Mouse (Mus musculus) mouse trophoblast stem cell (cell line): ENCODE data around the gene Gnb1.
"Not testable (repeated sequence)": the region's sequence is repeated elsewhere in the genome, so short reads cannot be mapped to it uniquely, and the experiment has no call there.

Experiments
- in situ Hi-C, 2 experiments: fragments of 300-500 bp; cut with MseI, MboI; formaldehyde crosslinking; loops; 2 replicates in 1 of 2; 3 replicates in 1 of 2; pipeline ENCODE4 v1.15.1; 2025

Gene Gnb1

GRCm38 (mm10) chr4:155550446-155550845, 59.3 kb downstream of the Gnb1 start:
- in situ Hi-C loops = no loop called here

DNA sequence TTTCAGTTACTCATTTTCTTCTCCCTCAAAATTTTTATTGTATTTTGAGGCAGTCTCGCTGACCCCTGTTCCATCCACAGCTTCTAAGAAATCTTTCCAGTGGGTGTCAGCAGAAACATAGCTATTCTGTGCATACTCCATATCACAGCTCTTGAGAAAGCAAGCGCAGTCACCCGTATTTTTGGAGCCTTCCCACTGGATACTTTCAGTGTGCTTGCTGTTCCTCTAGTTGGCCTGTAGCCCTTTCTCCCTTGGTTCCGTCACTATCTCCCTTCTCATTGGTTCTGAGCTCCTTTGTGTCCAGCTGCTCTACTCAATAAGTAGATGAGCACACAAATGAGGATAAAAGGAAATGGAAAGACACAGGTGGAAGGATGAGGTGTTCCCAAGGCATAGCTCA, 59.9 kb downstream of the Gnb1 start:
- in situ Hi-C loops = no loop called here

DNA sequence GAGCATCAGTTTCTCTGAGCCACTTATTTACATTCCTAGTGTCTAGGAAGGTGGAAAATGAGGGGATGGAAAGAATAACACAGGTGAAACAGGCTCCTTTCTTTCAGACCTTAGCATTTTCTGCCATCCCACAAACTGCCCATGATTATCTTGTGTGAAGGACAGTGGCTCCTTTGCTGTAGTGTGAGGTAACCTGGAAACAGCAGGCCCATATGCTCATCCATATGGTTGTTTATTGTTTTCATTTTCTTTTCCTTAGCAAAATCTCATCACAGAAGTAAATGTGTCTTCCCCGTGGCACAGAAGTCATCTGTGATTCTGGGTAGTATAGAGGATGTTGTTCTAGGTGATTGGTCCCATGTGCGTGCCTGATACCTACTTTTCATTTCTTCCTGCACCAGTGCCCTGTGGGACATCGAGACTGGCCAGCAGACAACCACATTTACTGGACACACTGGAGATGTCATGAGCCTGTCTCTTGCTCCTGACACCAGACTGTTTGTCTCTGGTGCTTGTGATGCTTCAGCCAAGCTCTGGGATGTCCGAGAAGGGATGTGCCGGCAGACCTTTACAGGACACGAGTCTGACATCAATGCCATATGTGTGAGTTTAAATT, 61.9 kb downstream of the Gnb1 start:
- in situ Hi-C loops = no loop called here

- in situ Hi-C loops = no loop called here
Observed at GRCm38 (mm10) chr4:155554880-155555279, 63.7 kb downstream of the Gnb1 start.

- in situ Hi-C loops = no loop called here
Observed at GRCm38 (mm10) chr4:155555464-155555863, 64.3 kb downstream of the Gnb1 start.

GRCm38 (mm10) chr4:155559454-155559853, 68.3 kb downstream of the Gnb1 start:
- in situ Hi-C loops = no loop called here

DNA sequence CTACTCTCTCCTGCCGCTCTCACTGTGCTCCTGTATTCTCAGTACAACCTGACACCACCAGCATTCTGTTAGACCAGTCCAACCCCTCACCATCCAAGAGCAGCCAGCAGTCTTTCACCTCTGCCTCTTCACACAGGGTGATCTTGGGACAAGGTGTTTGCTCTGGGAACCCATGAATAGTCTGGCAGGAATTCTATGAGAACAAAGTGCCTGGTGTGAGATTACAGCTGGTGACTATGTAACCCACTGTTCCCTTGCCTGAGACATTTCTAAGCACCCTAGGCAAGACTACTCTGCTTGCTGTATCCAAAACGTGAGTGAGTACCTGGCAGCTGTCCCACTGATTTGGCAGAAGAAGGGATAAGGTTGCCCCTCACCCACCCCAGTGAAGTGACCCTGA, 69.8 kb downstream of the Gnb1 start:
- in situ Hi-C loops = no loop called here

GRCm38 (mm10) chr4:155561661-155562442, 70.7 kb downstream of the Gnb1 start, which contains the start of gene Nadk:
Nadk (plus strand) TSS chr4:155562378.
- in situ Hi-C loops = no loop called here

- in situ Hi-C loops = no loop called here
Observed at GRCm38 (mm10) chr4:155562725-155563399, 71.7 kb downstream of the Gnb1 start.

DNA sequence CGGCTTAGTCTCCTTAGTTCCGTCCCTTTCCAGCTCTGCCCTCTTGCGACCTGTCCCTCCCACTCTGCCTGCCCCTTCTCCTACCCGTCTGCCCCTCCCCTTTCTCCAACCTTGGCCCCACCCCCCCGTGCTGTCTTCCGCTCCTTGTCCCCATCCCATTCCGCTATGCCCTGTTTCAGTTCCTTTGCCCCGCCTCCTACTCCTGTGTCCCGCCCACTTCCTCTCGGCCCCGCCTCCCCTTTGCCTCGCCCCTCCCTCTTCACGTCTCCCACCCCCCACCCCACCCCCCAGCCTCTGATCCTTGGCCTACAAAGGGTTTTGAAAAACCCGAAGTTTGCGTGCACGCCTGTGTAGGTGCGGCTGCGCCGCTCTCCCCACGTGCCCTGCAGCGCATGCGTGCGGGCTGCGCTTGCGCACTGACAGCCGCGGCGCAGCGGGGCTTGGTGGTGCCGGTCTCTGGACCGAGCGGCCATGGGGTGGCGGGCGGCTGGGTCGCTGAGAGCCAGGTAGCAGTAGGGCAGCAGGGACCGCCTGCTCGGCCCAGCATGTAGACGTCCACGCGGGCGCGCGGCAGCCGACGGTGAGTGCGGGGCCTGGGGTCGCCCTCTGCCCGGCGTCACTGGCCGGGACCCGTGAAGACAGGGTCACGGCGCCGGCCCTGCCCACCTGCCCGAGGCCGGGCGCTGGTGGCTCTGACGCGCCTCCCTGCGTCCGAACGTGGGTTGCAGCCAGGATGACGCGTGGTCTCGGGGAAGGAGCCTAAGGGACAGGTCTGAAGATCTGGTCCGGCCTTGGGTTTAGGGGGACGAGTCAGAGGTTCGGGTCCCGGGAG, 72.5 kb downstream of the Gnb1 start:
- in situ Hi-C loops = no loop called here

DNA sequence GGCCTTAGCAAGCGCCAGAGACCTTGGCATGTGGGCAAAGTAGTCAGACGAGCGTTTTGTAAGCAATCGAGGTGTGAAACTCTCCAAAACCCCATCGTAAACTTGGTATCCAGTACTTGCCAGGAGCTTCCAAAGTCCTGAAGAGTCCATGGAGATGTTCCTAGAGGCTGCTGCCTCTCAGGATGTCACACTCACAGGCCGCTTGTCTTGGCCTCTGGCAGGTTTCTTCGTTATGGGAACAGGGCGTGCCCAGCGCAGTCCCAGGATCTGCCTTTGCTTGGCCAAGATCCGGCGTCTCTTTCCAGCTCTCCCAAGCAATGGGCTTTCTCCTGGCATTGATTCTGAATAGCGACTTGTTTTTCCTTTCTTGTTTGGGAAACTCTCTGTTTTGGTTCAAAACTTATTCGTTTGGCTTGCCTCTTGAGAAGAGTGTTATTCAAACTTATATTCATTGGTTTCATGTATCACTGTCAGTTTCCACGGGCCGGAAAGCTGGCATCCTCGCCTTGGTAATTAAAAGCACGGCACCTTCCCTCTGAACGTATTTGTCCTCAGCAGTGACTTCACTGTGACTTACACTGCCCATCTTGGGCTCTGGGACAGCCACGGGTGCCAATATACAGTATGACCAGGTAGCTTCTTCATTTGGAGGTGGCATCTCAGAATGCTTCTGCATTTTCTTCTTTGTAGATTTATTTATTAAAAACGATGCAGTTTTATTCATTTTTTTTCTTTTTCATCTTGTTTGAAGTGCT, 73.3 kb downstream of the Gnb1 start:
- in situ Hi-C loops = loop anchor here in 1 of 2 experiments (5.0 kb wide), 1 partner anchor 82 kb away; no protein-coding TSS in a partner anchor

DNA sequence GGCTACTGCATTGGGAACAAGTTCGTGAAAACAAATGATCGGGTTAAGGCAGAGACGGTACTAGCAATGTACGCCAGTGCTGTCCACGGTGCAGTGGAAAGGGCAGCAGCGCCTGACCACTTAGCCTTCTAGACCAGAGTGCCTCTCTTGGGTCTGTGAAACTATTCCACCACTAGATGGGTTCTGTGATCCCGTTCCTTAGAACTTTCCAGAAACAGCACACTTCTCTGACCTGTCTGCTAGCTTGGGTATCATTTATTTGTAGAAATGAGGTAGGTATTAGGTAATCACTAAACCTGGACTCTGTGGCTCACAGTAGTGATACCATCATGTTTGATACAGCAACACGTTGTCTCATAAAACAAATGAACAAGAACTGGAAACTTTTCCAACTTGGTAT, 75.4 kb downstream of the Gnb1 start:
- in situ Hi-C loops = loop anchor here in 1 of 2 experiments (5.0 kb wide), 1 partner anchor 84 kb away; no protein-coding TSS in a partner anchor

DNA sequence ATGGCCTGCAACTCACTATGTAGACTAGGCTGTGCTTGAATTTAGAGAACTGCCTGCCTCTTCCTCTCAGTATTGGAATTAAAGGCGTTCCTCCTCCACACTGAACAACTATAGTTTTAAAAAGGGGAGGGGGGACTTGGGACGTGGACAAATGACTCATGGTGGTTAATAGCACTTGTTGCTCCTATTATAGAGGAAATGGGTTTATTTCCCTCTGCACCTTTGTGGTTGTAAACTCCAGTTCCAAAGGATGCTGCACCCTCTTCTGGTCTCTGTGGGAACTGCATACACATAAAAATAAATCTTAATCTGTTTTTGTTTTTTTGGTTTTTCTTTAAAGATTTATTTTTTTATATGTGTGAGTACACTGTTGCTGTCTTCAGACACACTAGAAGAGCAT, 77.0 kb downstream of the Gnb1 start:
- in situ Hi-C loops = loop anchor here in 1 of 2 experiments (5.0 kb wide), 1 partner anchor 86 kb away; no protein-coding TSS in a partner anchor

GRCm38 (mm10) chr4:155568632-155569370, 77.6 kb downstream of the Gnb1 start:
- in situ Hi-C loops = loop anchor here in 1 of 2 experiments (5.0 kb wide), 1 partner anchor 86 kb away; no protein-coding TSS in a partner anchor

GRCm38 (mm10) chr4:155569818-155570217, 78.7 kb downstream of the Gnb1 start:
- in situ Hi-C loops = loop anchor here in 1 of 2 experiments (5.0 kb wide), 1 partner anchor 88 kb away; no protein-coding TSS in a partner anchor

- in situ Hi-C loops = not testable (repeated sequence)
Observed at GRCm38 (mm10) chr4:155570315-155570714, 79.2 kb downstream of the Gnb1 start.

DNA sequence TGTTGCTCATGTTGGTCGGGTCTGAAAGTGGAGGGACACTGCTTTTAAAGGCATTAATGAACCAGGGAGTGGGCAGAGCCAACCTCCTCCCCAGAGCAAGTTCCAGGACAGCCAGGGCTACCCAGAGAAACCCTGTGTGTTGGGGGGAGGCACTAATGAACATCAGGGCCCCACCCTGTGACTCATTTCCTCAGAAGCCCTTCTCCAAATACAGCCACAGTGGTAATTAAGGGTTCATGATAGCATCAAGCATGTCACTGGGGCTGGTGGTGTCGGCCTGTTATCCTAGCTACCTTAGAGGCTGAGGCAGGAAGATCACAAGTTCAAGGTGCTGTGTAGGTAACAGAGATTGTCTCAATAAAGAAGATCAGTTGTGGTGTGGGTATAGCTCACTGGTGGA, 80.3 kb downstream of the Gnb1 start:
- in situ Hi-C loops = no loop called here

DNA sequence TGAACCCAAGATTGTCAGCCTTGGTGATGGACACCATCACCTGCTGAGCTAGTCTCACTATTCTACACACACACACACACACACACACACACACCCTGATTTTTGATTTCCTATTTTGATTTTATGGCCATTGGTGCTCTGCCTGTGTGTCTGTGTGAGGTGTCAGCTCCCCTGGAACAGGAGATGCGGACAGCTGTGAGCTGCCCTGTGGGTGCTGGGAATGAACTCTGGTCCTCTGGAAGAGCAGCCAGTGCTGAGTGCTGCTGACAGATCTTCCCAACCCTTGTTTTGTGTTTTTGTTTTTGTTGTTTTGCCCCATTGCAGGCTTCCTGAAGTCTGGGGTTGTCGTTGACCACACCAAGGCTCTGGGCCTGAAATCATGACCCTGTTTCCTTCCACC, 82.0 kb downstream of the Gnb1 start:
- in situ Hi-C loops = no loop called here

DNA sequence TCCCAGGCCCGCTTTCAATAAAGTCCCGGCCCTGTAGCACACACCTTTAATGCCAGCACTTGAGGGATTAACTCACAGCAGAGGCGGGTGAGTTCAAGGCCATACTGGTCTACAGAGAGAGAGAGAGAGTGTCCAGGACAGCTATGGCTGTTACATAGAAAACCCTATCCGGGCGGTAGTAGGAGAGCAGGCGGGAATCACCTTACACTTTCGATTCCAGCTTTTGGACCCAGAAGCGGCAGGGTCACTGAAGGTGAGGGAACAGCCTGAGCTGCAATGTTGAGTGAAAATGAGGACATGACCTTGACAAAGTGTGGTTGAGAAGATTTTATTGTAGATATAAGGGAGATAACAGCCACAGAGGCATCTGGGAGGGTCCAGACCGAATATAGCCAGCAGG, 82.7 kb downstream of the Gnb1 start:
- in situ Hi-C loops = no loop called here

GRCm38 (mm10) chr4:155574931-155575330, 83.8 kb downstream of the Gnb1 start:
- in situ Hi-C loops = loop anchor here in 1 of 2 experiments (5.0 kb wide), 1 partner anchor 93 kb away; no protein-coding TSS in a partner anchor
